Mouse (Mus musculus): Measurements from ENCODE around the gene Uchl3.

DNA sequence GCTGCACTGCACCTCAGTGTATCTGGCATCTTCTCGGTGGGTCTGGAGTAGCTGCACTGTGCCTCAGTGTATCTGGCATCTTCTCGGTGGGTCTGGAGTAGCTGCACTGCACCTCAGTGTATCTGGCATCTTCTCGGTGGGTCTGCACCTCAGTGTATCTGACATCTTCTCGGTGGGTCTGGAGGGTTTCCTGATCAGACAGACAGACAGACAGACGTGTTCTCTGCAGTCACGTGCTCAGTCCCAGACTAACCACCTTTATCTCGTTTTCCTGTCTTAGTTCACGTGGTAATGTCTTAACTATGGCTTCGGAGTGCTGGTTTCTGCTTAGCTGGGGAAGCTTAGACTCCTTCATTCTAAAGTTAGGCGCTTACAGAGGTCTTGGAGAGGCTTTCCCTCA, 2.5 kb downstream of the Uchl3 start:
- TF ChIP-seq CTCF (IDR thresholded peaks at IDR 0.05; ENCODE audit: borderline replicate concordance, insufficient read depth, low read length): no peak
- TF ChIP-seq POLR2A (IDR thresholded peaks at IDR 0.05; ENCODE audit: low read depth, low read length): no peak

All from embryonic fibroblast, embryonic 13.5 days (primary cell).